Mouse (Mus musculus): ENCODE results near the gene Slc37a4.

Slc37a4 gene

GRCm38 (mm10) chr9:44432577-44433185 lies 36.0 kb downstream of the Slc37a4 start:
- CTCF ChIA-PET, result no interaction called here

DNA sequence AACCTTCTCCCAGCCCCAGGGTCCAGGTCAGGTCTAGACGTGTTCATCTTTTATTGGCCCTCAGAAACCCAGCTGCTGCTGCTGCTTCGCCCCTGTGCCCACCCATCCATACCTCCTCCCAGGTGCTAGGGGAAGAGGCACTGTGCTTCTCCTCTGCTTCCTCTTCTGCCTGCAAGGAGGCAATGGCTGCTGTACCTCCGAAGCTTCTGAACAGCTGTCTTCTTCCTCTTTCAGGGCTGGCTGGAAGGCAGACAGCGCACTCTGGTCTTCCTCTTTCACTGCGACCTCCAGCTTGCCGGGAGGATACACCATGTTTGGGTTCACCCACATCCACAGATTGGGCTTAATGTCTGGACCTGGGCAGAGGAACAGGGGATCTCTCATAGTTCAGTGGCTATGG lies 39.1 kb downstream of the Slc37a4 start:
- CTCF ChIA-PET, result interaction anchor here (0.7 kb wide), 1 partner anchor 31 kb away, joined by 3 read pairs; no protein-coding TSS in a partner anchor

DNA sequence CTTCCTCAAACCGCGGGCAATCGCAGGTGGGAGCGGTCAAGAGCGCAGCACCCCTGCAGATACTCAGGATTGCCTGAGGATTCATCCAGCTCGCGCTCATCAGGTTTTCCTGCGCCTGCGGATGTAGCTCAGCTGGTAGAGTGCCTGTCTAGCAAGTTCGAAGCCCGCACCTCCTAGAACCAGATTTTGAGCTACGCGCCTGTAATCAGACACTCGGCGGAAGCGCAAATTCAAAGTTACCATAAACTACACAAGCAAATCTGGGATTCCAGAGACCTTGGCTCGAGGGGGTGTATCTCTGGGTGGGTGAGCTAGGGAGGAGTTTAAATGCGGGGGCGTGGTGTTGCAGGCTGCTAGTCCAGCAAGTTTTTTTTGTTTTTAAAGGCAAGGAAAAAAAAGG lies 44.3 kb downstream of the Slc37a4 start, which contains the start of gene Foxr1:
TSS of gene Foxr1 (minus strand) at position 176 of the 400 bp plus-strand sequence.
- CTCF ChIA-PET, result no interaction called here

DNA sequence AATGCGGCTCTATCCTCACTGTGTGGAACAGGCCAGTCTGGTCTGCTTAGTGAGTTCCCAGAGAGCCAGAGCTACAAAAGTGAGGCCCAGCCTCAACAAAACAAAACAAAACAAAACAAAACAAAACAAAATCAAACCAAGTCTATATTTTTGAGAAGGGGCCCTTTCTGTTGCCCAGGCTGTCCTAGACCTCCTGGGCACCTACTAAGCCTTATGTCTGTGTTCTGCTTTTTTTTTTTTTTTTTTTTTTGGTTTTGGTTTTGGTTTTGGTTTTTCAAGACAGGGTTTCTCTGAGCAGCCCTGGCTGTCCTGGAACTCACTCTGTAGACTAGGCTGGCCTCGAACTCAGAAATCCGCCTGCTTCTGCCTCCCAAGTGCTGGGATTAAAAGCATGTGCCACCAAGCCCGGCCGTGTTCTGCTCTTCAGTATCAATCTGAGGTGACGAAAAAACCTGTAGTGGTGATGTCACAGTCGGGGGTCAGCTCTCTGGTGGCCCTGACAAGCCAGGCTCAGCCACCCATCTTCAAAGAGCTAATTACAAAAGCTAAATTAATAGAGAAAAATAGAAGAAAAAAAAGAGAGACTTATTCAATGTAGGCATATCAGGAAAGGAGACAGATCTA lies 47.9 kb downstream of the Slc37a4 start:
- CTCF ChIA-PET, result interaction anchor here (0.5 to 0.6 kb wide), 2 partner anchors 271 to 354 kb away, joined by 4 to 8 read pairs; no protein-coding TSS in a partner anchor

DNA sequence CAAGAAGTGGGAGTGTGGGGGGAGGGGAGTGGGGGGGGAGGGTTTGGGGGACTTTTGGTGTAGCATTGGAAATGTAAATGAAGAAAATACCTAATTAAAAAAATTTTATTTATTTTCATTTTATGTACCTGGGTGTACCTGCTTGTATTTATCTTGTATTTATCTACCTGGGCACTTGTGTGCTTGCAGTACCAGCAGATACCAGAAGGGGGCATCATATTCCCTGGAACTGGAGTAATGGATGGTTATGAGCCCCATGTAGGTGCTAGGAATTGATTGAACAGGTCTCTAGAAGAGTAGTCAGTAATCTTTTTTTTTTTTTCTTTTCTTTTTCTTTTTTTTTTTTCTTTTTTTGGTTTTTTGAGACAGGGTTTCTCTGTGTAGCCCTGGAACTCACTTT lies 53.7 kb downstream of the Slc37a4 start:
- CTCF ChIA-PET, result no interaction called here

All from spleen, embryonic (tissue).